Mouse (Mus musculus): ENCODE results near the gene Elavl2. TPM values are rescaled to one million over a fixed set of nuclear protein-coding genes. Genes with fewer than 3 reads are reported as not detected.

Elavl2 gene
- polyA plus RNA-seq, 1 experiment from 2014 or later: 94.7 TPM

GRCm38 (mm10) chr4:91374571-91375371 is 25.8 kb downstream of the Elavl2 start:
- no peaks in the 10 kb centered on the region for H3K9me3 ChIP-seq
- H3K27me3 ChIP-seq: peaks cover 16% of the 10 kb centered on the region
- WGBS: under 1% methylated on average over 46 of the region's 46 CpGs
- peak; percentile 25; the same call in 1 of the 2 replicates for ATAC-seq (ENCODE audit: low FRiP score)
- H3K9ac ChIP-seq: peak overlapping the region; percentile 78
- H3K36me3 ChIP-seq (replicated peaks): no peaks in the 10 kb centered on the region
- peak overlapping the region; percentile 98 for H3K4me2 ChIP-seq
- H3K27ac ChIP-seq: peak overlapping the region; percentile 88
- peaks cover 42% of the 10 kb centered on the region for H3K4me1 ChIP-seq
- H3K4me3 ChIP-seq (replicated peaks): peak overlapping the region; percentile 72

GRCm38 (mm10) chr4:91372844-91373243 is 27.7 kb downstream of the Elavl2 start:
- Histone ChIP-seq H3K9ac (no peak overlapping the region), H3K4me1 (peaks cover 49% of the 10 kb centered on the region), H3K4me2 (peak overlapping the region; percentile 98), H3K27me3 (peaks cover 12% of the 10 kb centered on the region), H3K9me3 (no peaks in the 10 kb centered on the region), H3K36me3 (replicated peaks) (no peaks in the 10 kb centered on the region), H3K27ac (no peak overlapping the region), H3K4me3 (replicated peaks) (peak overlapping the region; percentile 72)
- WGBS: 5% methylated on average over 13 of the region's 13 CpGs
- ATAC-seq (ENCODE audit: low FRiP score): no peak

- Histone ChIP-seq H3K27me3 (peaks cover 12% of the 10 kb centered on the region), H3K4me2 (peak overlapping the region; percentile 98), H3K9ac (peak overlapping the region; percentile 78), H3K36me3 (replicated peaks) (no peaks in the 10 kb centered on the region), H3K4me3 (replicated peaks) (peak overlapping the region; percentile 72), H3K9me3 (no peaks in the 10 kb centered on the region), H3K4me1 (peaks cover 47% of the 10 kb centered on the region), H3K27ac (peak overlapping the region; percentile 65)
- under 1% methylated on average over 27 of the region's 44 CpGs for WGBS
- peak; percentile 69 for ATAC-seq (ENCODE audit: low FRiP score)
Measured at GRCm38 (mm10) chr4:91371819-91372215, 28.8 kb downstream of the Elavl2 start.

- Histone ChIP-seq H3K4me3 (replicated peaks) (peak overlapping the region; percentile 72), H3K9ac (peak overlapping the region; percentile 78), H3K9me3 (no peaks in the 10 kb centered on the region), H3K4me1 (peaks cover 47% of the 10 kb centered on the region), H3K36me3 (replicated peaks) (no peaks in the 10 kb centered on the region), H3K4me2 (peak overlapping the region; percentile 98), H3K27ac (peak overlapping the region; percentile 65), H3K27me3 (peaks cover 12% of the 10 kb centered on the region)
- WGBS: under 1% methylated on average over 79 of the region's 82 CpGs
- peak; percentile 55 for ATAC-seq (ENCODE audit: low FRiP score)
Measured at GRCm38 (mm10) chr4:91371131-91371818, 29.3 kb downstream of the Elavl2 start.

GRCm38 (mm10) chr4:91365276-91365675 is 35.3 kb downstream of the Elavl2 start:
- Histone ChIP-seq H3K9ac (no peak overlapping the region), H3K9me3 (no peaks in the 10 kb centered on the region), H3K4me3 (replicated peaks) (no peak overlapping the region), H3K27me3 (no peaks in the 10 kb centered on the region), H3K36me3 (replicated peaks) (peaks cover 4% of the 10 kb centered on the region; the same call in 1 of the 2 replicates), H3K4me1 (peaks cover 27% of the 10 kb centered on the region), H3K27ac (no peak overlapping the region), H3K4me2 (no peak overlapping the region)
- WGBS: 87% methylated on average over 12 of the region's 12 CpGs
- ATAC-seq (ENCODE audit: low FRiP score): no peak

GRCm38 (mm10) chr4:91363963-91364362 is 36.6 kb downstream of the Elavl2 start:
- H3K4me2 ChIP-seq: no peak overlapping the region
- 36% methylated on average over 4 of the region's 4 CpGs for WGBS
- peaks cover 14% of the 10 kb centered on the region for H3K4me1 ChIP-seq
- H3K4me3 ChIP-seq (replicated peaks): no peak overlapping the region
- H3K27me3 ChIP-seq: no peaks in the 10 kb centered on the region
- no peaks in the 10 kb centered on the region for H3K9me3 ChIP-seq
- peaks cover 4% of the 10 kb centered on the region; the same call in 1 of the 2 replicates for H3K36me3 ChIP-seq (replicated peaks)
- no peak overlapping the region for H3K9ac ChIP-seq
- no peak for ATAC-seq (ENCODE audit: low FRiP score)
- H3K27ac ChIP-seq: no peak overlapping the region

- no peak overlapping the region for H3K4me2 ChIP-seq
- no peak for ATAC-seq (ENCODE audit: low FRiP score)
- peaks cover 4% of the 10 kb centered on the region; the same call in 1 of the 2 replicates for H3K36me3 ChIP-seq (replicated peaks)
- no peaks in the 10 kb centered on the region for H3K27me3 ChIP-seq
- H3K27ac ChIP-seq: no peak overlapping the region
- WGBS: 29% methylated on average over 5 of the region's 5 CpGs
- H3K9ac ChIP-seq: no peak overlapping the region
- no peak overlapping the region for H3K4me3 ChIP-seq (replicated peaks)
- H3K9me3 ChIP-seq: no peaks in the 10 kb centered on the region
- H3K4me1 ChIP-seq: peaks cover 25% of the 10 kb centered on the region
Measured at GRCm38 (mm10) chr4:91362520-91362919, 38.1 kb downstream of the Elavl2 start.

GRCm38 (mm10) chr4:91353138-91353537 is 47.4 kb downstream of the Elavl2 start:
- 78% methylated on average over 9 of the region's 9 CpGs for WGBS
- no peaks in the 10 kb centered on the region for H3K9me3 ChIP-seq

GRCm38 (mm10) chr4:91349579-91349978 is 51.0 kb downstream of the Elavl2 start:
- H3K4me2 ChIP-seq: no peak overlapping the region
- H3K27ac ChIP-seq: no peak overlapping the region
- peaks cover 5% of the 10 kb centered on the region; the same call in 1 of the 2 replicates for H3K36me3 ChIP-seq (replicated peaks)
- 88% methylated on average over 5 of the region's 5 CpGs for WGBS
- no peak for ATAC-seq (ENCODE audit: low FRiP score)
- H3K4me1 ChIP-seq: peaks cover 10% of the 10 kb centered on the region
- no peaks in the 10 kb centered on the region for H3K9me3 ChIP-seq
- no peaks in the 10 kb centered on the region for H3K27me3 ChIP-seq
- H3K4me3 ChIP-seq (replicated peaks): no peak overlapping the region
- no peak overlapping the region for H3K9ac ChIP-seq

More at GRCm38 (mm10) chr4:91353138-91353537, 47.4 kb downstream of the Elavl2 start:
- Histone ChIP-seq H3K4me1 (peaks cover 15% of the 10 kb centered on the region), H3K27me3 (no peaks in the 10 kb centered on the region), H3K9ac (no peak overlapping the region), H3K4me3 (replicated peaks) (no peak overlapping the region), H3K4me2 (no peak overlapping the region), H3K27ac (no peak overlapping the region), H3K36me3 (replicated peaks) (peaks cover 5% of the 10 kb centered on the region; the same call in 1 of the 2 replicates)
- peak; percentile 34; the same call in 1 of the 2 replicates for ATAC-seq (ENCODE audit: low FRiP score)

- WGBS: 93% methylated on average over 4 of the region's 4 CpGs
- H3K9ac ChIP-seq: no peak overlapping the region
- ATAC-seq (ENCODE audit: low FRiP score): no peak
- no peak overlapping the region for H3K4me3 ChIP-seq (replicated peaks)
- H3K4me1 ChIP-seq: peaks cover 4% of the 10 kb centered on the region; the same call in 1 of the 2 replicates
- no peak overlapping the region for H3K4me2 ChIP-seq
- H3K27ac ChIP-seq: no peak overlapping the region
- no peaks in the 10 kb centered on the region for H3K9me3 ChIP-seq
- peaks cover 3% of the 10 kb centered on the region; the same call in 1 of the 2 replicates for H3K36me3 ChIP-seq (replicated peaks)
- H3K27me3 ChIP-seq: no peaks in the 10 kb centered on the region
Measured at GRCm38 (mm10) chr4:91334177-91334576, 66.4 kb downstream of the Elavl2 start.

- Histone ChIP-seq H3K4me2 (no peak overlapping the region), H3K9me3 (no peaks in the 10 kb centered on the region), H3K36me3 (replicated peaks) (peaks cover 18% of the 10 kb centered on the region), H3K27me3 (no peaks in the 10 kb centered on the region), H3K9ac (no peak overlapping the region), H3K4me3 (replicated peaks) (no peak overlapping the region), H3K4me1 (no peaks in the 10 kb centered on the region), H3K27ac (no peak overlapping the region)
- no peak for ATAC-seq (ENCODE audit: low FRiP score)
- WGBS: 89% methylated on average over 1 of the region's 1 CpGs
Measured at GRCm38 (mm10) chr4:91310801-91311200, 89.8 kb downstream of the Elavl2 start.

GRCm38 (mm10) chr4:91297706-91298105 is 102.9 kb downstream of the Elavl2 start:
- Histone ChIP-seq H3K36me3 (replicated peaks) (peaks cover 8% of the 10 kb centered on the region), H3K4me2 (no peak overlapping the region), H3K4me3 (replicated peaks) (no peak overlapping the region), H3K27ac (no peak overlapping the region), H3K27me3 (no peaks in the 10 kb centered on the region), H3K9ac (no peak overlapping the region), H3K4me1 (peaks cover 7% of the 10 kb centered on the region; the same call in 1 of the 2 replicates), H3K9me3 (no peaks in the 10 kb centered on the region)
- no peak for ATAC-seq (ENCODE audit: low FRiP score)
